Mouse (Mus musculus): ENCODE measurements at regions not wholly inside any gene's neighbourhood (a gene's known extent, or its start where the extent isn't known, plus 50 kb on each side); places are given as distances from the start of the nearest gene placed in this dataset.
A peak's percentile ranks its signal among the peaks of the same experiment; 100 is the strongest.

DNA sequence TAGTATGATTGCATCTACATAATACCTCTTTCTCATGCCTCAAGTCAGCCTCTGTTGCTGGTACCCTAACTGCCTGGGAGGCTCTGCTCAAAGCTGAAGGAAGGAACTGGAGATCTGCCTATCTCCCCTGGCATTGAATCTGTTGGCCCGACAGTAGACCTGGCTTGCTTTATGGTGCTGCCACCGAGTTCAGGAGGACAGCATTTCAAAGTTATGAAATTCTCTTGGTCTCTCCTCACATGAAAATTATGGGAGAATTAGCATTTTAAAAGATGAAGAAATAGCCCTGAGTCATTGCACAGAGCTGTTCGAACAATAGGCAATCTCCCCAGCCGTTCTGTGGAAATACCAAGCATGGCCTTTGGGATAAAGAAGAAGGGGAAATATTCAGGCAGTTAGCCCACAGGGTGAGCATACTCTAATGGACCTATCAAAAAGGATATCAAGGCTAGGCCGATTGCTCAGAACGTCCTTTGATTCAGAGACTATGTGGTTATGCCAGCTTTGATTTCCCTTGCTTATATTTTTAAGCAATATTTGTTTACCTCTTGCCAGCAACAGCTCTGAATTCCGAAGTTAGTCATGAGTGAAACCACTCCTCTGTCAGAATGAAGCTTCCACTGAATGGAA, 369.3 kb downstream of the Lmo4 start:
- ATAC-seq (replicated peaks; ENCODE audit: poor library complexity, severe bottlenecking): peak; percentile 76

DNA sequence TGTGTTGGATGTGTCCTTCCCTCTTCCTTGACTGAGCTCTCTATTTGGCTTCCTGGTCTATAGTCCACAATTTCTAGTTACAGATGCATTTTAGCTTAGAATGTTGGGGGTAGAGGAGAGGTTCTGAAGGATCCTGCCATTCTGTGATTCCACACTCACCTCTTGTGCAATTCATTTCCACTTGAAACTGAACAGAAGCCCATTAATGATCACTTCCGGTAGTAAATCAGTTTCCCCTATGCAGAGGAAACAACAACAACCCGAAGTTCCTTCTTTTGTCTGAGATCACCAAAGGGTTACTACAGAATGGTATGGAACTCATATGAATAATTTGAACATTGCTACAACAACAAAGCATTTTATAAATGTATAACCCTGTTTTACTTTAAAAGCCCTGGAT, 370.3 kb downstream of the Lmo4 start:
- peak; percentile 87 for ATAC-seq (replicated peaks; ENCODE audit: poor library complexity, severe bottlenecking)

GRCm38 (mm10) chr3:143823395-143823777, 381.6 kb downstream of the Lmo4 start:
- no peak for ATAC-seq (replicated peaks; ENCODE audit: poor library complexity, severe bottlenecking)

GRCm38 (mm10) chr3:143822564-143823394, 382.2 kb downstream of the Lmo4 start:
- no peak for ATAC-seq (replicated peaks; ENCODE audit: poor library complexity, severe bottlenecking)

- no peak for ATAC-seq (replicated peaks; ENCODE audit: poor library complexity, severe bottlenecking)
These were observed 397.5 kb downstream of the Lmo4 start for GRCm38 (mm10) chr3:143807544-143807943.

DNA sequence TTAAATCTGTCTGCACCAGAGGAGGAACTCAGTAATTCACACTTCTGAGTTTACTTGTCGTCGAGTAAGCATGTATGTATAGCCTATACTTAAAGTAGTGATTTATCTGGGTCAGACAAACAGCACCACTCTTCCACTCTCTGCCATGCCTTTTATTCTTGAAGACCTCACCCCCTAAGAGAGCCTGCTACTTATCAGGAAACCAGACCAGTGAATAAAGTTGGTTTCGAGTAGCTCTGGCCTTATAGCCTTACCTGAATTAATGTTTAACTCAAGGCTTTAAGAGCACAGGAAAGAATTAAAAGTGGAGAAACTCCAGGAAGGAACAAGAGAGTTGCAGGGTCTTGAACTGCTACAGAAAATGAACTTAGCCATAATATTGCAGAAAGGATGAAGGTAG, 398.1 kb downstream of the Lmo4 start:
- ATAC-seq (replicated peaks; ENCODE audit: poor library complexity, severe bottlenecking): no peak

DNA sequence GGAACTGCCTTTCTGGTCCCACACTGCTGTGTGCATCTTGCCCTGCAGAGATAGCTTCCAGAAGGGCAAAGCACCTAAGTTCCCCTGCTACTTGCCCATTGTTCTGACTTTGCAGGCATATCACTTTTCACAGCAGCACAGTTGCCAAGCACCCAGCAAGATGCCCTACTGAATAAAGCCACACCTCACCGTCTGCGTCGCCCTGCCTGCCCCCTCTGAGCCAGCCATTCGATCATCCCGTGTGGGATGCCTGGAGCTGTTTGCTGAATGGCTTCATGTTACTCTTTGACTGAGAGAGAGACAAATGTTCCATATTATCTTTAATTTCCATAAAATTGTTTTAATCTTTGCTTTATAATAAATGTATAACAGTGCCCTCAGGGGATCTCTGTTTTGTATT, 407.2 kb downstream of the Lmo4 start:
- ATAC-seq (replicated peaks; ENCODE audit: poor library complexity, severe bottlenecking): no peak

DNA sequence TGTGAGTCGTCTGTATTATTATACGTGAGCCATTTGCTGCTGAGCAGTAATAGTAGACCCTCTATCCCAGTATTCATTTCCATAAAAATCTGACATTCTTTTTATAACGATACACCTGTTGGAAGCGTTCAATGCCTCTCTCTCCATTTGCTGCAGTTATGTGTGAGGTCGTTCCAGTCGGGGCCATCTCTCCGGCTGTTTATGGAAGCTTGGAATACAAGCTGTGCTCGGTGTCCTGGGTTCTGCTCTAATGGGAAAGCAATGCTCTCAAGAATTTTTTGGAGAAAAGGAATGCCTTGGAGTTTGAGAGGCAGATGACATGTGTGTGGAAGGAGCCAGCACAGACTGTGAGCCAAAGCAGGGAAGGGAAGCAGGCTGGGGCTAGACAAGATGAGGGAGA, 414.1 kb downstream of the Lmo4 start:
- ATAC-seq (replicated peaks; ENCODE audit: poor library complexity, severe bottlenecking): no peak

GRCm38 (mm10) chr3:143789932-143790570, 415.0 kb downstream of the Lmo4 start:
- no peak for ATAC-seq (replicated peaks; ENCODE audit: poor library complexity, severe bottlenecking)

- no peak for ATAC-seq (replicated peaks; ENCODE audit: poor library complexity, severe bottlenecking)
These were observed 418.1 kb downstream of the Lmo4 start for GRCm38 (mm10) chr3:143786889-143787288.

- ATAC-seq (replicated peaks; ENCODE audit: poor library complexity, severe bottlenecking): no peak
These were observed 420.6 kb downstream of the Lmo4 start for GRCm38 (mm10) chr3:143784353-143784791.

DNA sequence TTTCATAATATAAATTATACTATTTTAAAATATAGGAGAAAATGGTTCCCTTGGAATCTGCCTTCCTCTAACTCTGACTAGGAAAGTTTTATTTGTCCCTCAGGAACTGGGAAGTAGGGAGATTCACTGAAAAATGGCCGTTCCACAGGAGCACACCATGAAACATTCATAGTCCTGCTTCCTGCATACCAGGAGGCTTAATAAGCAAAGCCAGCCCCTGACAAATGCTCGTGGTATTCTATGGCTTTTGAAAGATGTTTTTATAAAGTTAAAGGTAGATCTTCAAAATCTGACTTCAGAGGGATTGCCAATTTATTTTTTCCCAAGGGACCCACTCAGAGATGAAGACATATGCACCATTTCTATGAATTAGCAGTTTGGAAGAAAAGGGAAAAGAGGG, 426.9 kb downstream of the Lmo4 start:
- ATAC-seq (replicated peaks; ENCODE audit: poor library complexity, severe bottlenecking): no peak

DNA sequence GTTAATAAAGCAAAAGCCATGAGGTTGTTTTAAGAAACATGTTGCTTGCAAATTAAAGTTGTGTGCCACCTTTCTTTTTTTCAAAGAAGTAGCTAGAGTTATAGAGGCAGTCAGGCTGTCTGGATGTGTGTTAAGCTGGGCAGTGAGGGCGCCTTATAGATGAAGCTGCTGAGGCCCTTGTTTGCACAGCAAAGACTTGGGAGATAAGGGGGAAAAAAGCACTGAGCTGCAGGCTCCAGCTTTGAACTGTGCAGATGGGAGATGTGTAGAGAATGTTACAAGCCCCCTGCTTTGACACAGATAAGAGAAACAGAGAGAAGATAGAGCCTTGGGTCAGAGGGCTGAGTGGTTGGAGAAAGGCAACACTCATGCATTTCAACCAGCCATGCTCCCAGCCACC, 445.7 kb downstream of the Lmo4 start:
- no peak for ATAC-seq (replicated peaks; ENCODE audit: poor library complexity, severe bottlenecking)

GRCm38 (mm10) chr3:143753197-143753596, 451.8 kb downstream of the Lmo4 start:
- ATAC-seq (replicated peaks; ENCODE audit: poor library complexity, severe bottlenecking): no peak

- no peak for ATAC-seq (replicated peaks; ENCODE audit: poor library complexity, severe bottlenecking)
These were observed 452.4 kb downstream of the Lmo4 start for GRCm38 (mm10) chr3:143752660-143753059.

GRCm38 (mm10) chr3:143750128-143750527, 454.9 kb downstream of the Lmo4 start:
- no peak for ATAC-seq (replicated peaks; ENCODE audit: poor library complexity, severe bottlenecking)

DNA sequence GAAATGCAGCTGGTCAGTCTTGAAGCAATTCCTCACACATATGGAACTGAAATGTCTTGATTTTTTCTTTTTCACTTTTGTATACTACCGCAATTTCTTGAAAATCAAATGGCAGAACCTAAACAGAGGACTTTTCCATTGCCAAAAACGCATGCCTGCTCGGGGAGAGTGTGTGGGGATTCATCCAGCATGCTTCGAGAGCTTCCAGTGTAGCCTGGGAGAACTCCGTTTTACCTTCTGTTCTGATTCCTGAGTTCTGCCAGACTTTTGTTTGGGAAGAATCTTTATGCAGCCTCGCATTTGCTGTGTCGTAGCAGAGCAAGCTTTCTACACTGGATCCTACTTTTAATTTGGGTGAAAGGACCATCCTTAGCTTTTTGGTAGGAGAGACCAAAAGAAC, 461.4 kb downstream of the Lmo4 start:
- ATAC-seq (replicated peaks; ENCODE audit: poor library complexity, severe bottlenecking): no peak

DNA sequence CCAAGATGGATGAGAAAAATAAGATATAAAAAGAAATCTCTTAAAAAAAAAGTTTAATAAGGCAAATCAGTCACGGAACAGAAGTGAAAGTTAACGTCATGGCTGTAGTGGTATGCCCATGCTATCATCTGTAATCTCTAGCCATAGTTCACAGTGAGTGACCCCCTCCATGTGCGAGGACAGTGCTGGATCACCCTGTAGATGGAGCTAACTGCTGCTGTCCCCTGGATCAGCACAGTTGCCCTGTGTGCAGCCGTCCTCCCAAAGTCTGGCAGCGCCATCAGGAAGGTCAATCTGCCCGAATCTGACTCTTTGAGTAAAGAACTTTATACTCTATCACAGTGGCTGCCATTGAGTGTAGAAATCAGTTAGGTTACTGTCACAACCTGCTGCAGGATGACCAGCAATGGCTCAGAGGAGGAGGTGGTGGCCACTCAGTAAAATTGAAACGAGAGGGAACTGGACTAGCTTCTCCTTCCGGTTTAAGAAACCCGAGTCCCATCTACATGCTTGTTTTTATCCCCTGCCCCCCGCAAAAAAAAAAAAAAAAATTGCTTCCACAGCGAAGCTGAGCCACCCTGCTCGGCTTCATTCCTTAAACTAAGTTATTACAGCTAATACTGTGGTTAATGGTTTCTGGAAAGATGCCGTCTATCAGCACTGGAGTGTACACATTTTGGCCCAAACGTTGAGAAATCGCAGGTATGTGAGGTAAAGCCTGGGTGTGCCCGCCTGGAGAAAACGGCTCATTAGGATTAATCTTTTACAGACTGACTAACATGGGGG, 462.0 kb downstream of the Lmo4 start:
- ATAC-seq (replicated peaks; ENCODE audit: poor library complexity, severe bottlenecking): no peak

DNA sequence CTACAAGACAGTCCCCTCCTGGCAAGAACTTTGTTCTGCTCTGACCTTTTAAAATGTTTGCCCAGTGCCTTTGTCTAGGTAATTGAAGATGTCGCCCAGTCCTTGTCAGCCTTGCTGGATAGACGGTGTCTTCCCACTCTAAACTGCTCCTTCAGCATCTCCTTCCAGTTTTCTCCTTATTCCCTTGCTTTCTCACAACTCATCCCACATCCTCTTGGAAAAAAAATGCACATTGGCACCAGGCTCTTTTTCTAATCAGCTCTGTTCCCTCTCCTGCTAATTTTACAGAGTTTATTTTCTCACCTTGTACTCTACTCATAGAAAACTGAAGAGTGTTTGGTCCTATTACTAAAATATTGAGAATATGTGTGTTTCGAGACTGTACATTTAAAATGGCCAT, 466.3 kb downstream of the Lmo4 start:
- no peak for ATAC-seq (replicated peaks; ENCODE audit: poor library complexity, severe bottlenecking)

- ATAC-seq (replicated peaks; ENCODE audit: poor library complexity, severe bottlenecking): peak; percentile 50; the same call in 1 of the 2 replicates
These were observed 467.2 kb downstream of the Lmo4 start for GRCm38 (mm10) chr3:143737844-143738243.

Measured in granulocyte monocyte progenitor cell, adult 5-6 weeks (primary cell).